Mouse (Mus musculus) forebrain, postnatal 0 days (tissue): ENCODE data around the gene Emilin3. TPM values are rescaled to one million over a fixed set of nuclear protein-coding genes. Genes with fewer than 3 reads are reported as not detected.

ENCODE experiments used
- ATAC-seq: fragments of 200-750 bp; cut with Nextera tagmentation; 2 replicates; pipeline ENCODE4 v1.8.0; 2017; ENCODE audit warnings: mild to moderate bottlenecking, moderate library complexity
- DNase-seq: peaks from one replicate; pipeline ENCODE4 v3.0.0-alpha.2; 2015
- H3K27ac ChIP-seq: fragments of 300-500 bp; sonication (generic); 2 replicates; pipeline ENCODE4 v1.5.1; 2014; ENCODE audit warnings: low read depth, mild to moderate bottlenecking, antibody characterized with exemption, low read length, moderate library complexity, mixed read lengths
- H3K27me3 ChIP-seq: fragments of 300-500 bp; sonication (generic); 2 replicates; pipeline ENCODE4 v1.6.1; 2014; ENCODE audit warnings: mild to moderate bottlenecking, low read length, mixed read lengths; ENCODE audit not compliant: insufficient read depth
- H3K36me3 ChIP-seq: fragments of 300-500 bp; sonication (generic); 2 replicates; pipeline ENCODE4 v1.6.1; 2014; ENCODE audit warnings: mild to moderate bottlenecking, moderate library complexity; ENCODE audit not compliant: insufficient read depth
- H3K4me1 ChIP-seq: fragments of 300-500 bp; sonication (generic); 2 replicates; pipeline ENCODE4 v1.6.1; 2014; ENCODE audit warnings: antibody characterized with exemption; ENCODE audit not compliant: insufficient read depth
- H3K4me2 ChIP-seq: fragments of 300-500 bp; sonication (generic); 2 replicates; pipeline ENCODE4 v1.6.1; 2014; ENCODE audit warnings: low read depth, mild to moderate bottlenecking, moderate library complexity
- H3K4me3 ChIP-seq: fragments of 300-500 bp; sonication (generic); 2 replicates; pipeline ENCODE4 v1.5.1; 2014; ENCODE audit warnings: low read depth, low read length, mixed read lengths
- H3K9ac ChIP-seq: fragments of 300-500 bp; sonication (generic); 2 replicates; pipeline ENCODE4 v1.6.1; 2014; ENCODE audit warnings: mild to moderate bottlenecking
- H3K9me3 ChIP-seq: fragments of 300-500 bp; sonication (generic); 2 replicates; pipeline ENCODE4 v1.6.1; 2016; ENCODE audit warnings: low read length
- CTCF ChIP-seq: sonication (generic); IDR thresholded peaks from 2 replicates; pipeline ENCODE4 v1.5.1; 2016; ENCODE audit warnings: antibody characterized with exemption, control low read depth, low read depth
- WGBS: fragments of 180-500 bp; shearing (Covaris S2); extraction: QIAGEN DNeasy Blood & Tissue Kit; methylation state at CpG from one replicate; pipeline ENCODE4 v1.1.7; 2014; 5-methylcytosine and 5-hydroxymethylcytosine counted together
- polyA plus RNA-seq: library from polyadenylated mRNA; unstranded; fragments of >200 nt; fragmentation: Nextera tagmentation; extraction: Ambion mirVana; gene quantifications from 2 replicates; pipeline ENCODE4 v1.2.1, GENCODE M21; 2015
- total RNA-seq: library from RNA; depleted of rRNA; stranded (reverse); fragments of >200 nt; gene quantifications from 2 replicates; pipeline ENCODE4 v1.2.3, GENCODE M21; 2014; rRNA removed

Emilin3 gene
- total and polyA plus RNA-seq, 2 experiments from 2014 or later: 0.42 to 1.5 TPM

GRCm38 (mm10) chr2:160860363-160860762, 51.8 kb downstream of the Emilin3 start:
- H3K27ac ChIP-seq: no peak overlapping the region
- no peak overlapping the region for H3K9ac ChIP-seq
- no peaks in the 10 kb centered on the region for H3K27me3 ChIP-seq
- H3K4me3 ChIP-seq: no peak overlapping the region
- TF ChIP-seq CTCF: no peak
- DNase-seq (no peak), ATAC-seq (no peak)
- no peaks in the 10 kb centered on the region for H3K4me1 ChIP-seq
- H3K4me2 ChIP-seq: no peak overlapping the region
- H3K9me3 ChIP-seq: no peaks in the 10 kb centered on the region
- WGBS: 94% methylated on average over 1 of the region's 1 CpGs
- no peaks in the 10 kb centered on the region for H3K36me3 ChIP-seq

Other genes starting within 250 kb of the Emilin3 start
- 119 and 139 TPM in 2 replicates for gene Plcg1, start 181.0 kb downstream of the Emilin3 start, total RNA-seq
- 36.9 and 48.2 TPM in 2 replicates for gene Plcg1, start 181.0 kb downstream of the Emilin3 start, polyA plus RNA-seq
- 31.8 and 44.9 TPM in 2 replicates for gene Zhx3, start 39.3 kb downstream of the Emilin3 start, total RNA-seq
- gene Zhx3, start 39.3 kb downstream of the Emilin3 start, polyA plus RNA-seq: 12.9 and 18.5 TPM in 2 replicates
- 0.10 and 0.31 TPM in 2 replicates for gene Lpin3, start 31.7 kb downstream of the Emilin3 start, total RNA-seq
- 0.27 and 0.30 TPM in 2 replicates for gene Lpin3, start 31.7 kb downstream of the Emilin3 start, polyA plus RNA-seq
- gene Chd6, start 196.7 kb upstream of the Emilin3 start, total RNA-seq: 48.0 and 61.0 TPM in 2 replicates
- gene Chd6, start 196.7 kb upstream of the Emilin3 start, polyA plus RNA-seq: 11.0 and 20.7 TPM in 2 replicates